Mouse (Mus musculus): ENCODE measurements around the gene Scap. TPM values are rescaled to one million over a fixed set of nuclear protein-coding genes. Genes with fewer than 3 reads are reported as not detected.
A peak's percentile ranks its signal among the peaks of the same experiment; 100 is the strongest.

Scap gene
- polyA plus RNA-seq, 1 experiment, result 42.1 TPM

- peak; percentile 72 for DNase-seq
- WGBS, result 40% methylated on average over 9 of the region's 9 CpGs
- H3K4me3 ChIP-seq (replicated peaks; ENCODE audit: extremely low read depth, low read depth, low read length), result no peak overlapping the region
- no peaks in the 10 kb centered on the region; the same call in 1 of the 2 replicates for H3K4me1 ChIP-seq (ENCODE audit: control insufficient read depth, insufficient read depth, low read length)
- TF ChIP-seq CTCF (IDR thresholded peaks at IDR 0.05; ENCODE audit: insufficient read depth, low read length) (peak; percentile 76), POLR2A (IDR thresholded peaks at IDR 0.05; ENCODE audit: borderline replicate concordance, extremely low read depth, low read depth, low read length) (no peak)
Measured at GRCm38 (mm10) chr9:110413785-110414184, 80.7 kb downstream of the Scap start.

DNA sequence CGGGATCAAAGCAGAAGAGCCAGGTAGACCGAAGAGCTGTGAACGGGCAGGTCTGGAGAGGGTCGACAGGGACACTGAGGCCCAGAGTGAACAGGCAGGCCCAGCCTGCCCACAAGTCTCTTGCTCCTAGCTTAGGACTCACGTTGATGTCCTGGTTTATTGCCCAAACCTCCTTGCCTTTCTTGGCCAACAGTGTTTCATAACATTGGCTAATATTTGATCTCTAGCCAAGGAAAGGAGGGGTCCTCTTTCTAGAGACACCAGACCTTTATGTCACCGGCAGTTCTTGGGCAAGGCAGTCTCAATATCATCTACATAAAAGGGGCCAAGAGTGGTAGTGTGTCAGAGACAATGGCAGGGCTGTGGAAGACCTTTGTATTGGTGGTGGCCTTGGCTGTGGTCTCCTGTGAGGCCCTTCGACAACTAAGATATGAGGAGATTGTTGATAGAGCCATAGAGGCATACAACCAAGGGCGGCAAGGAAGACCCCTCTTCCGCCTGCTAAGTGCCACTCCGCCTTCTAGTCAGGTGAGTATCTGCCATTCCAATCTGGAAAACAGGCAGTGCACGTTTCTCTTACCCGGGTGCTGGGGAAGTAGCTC is 86.5 kb downstream of the Scap start, which contains the start of gene Ngp:
Ngp (plus strand) TSS at position 237 of the 602 bp plus-strand sequence.
- WGBS, result 80% methylated on average over 12 of the region's 12 CpGs
- Histone ChIP-seq H3K4me3 (replicated peaks; ENCODE audit: extremely low read depth, low read depth, low read length) (no peak within 1 kb of the TSS), H3K4me1 (ENCODE audit: control insufficient read depth, insufficient read depth, low read length) (no peaks in the 10 kb centered on the region)
- DNase-seq, result no peak
- no peak for TF ChIP-seq POLR2A (IDR thresholded peaks at IDR 0.05; ENCODE audit: borderline replicate concordance, extremely low read depth, low read depth, low read length)
- no peak for TF ChIP-seq CTCF (IDR thresholded peaks at IDR 0.05; ENCODE audit: insufficient read depth, low read length)

- TF ChIP-seq CTCF (IDR thresholded peaks at IDR 0.05; ENCODE audit: insufficient read depth, low read length) (no peak), POLR2A (IDR thresholded peaks at IDR 0.05; ENCODE audit: borderline replicate concordance, extremely low read depth, low read depth, low read length) (no peak)
- Histone ChIP-seq H3K4me3 (replicated peaks; ENCODE audit: extremely low read depth, low read depth, low read length) (no peak overlapping the region), H3K4me1 (ENCODE audit: control insufficient read depth, insufficient read depth, low read length) (no peaks in the 10 kb centered on the region)
- DNase-seq, result no peak
- WGBS, result 85% methylated on average over 8 of the region's 8 CpGs
Measured at GRCm38 (mm10) chr9:110431241-110431640, 98.2 kb downstream of the Scap start.

- Histone ChIP-seq H3K4me3 (replicated peaks; ENCODE audit: extremely low read depth, low read depth, low read length) (no peak overlapping the region), H3K4me1 (ENCODE audit: control insufficient read depth, insufficient read depth, low read length) (no peaks in the 10 kb centered on the region)
- TF ChIP-seq POLR2A (IDR thresholded peaks at IDR 0.05; ENCODE audit: borderline replicate concordance, extremely low read depth, low read depth, low read length) (no peak), CTCF (IDR thresholded peaks at IDR 0.05; ENCODE audit: insufficient read depth, low read length) (no peak)
- 88% methylated on average over 2 of the region's 2 CpGs for WGBS
- DNase-seq, result no peak
Measured at GRCm38 (mm10) chr9:110433045-110433444, 100.0 kb downstream of the Scap start.

Other genes starting within 250 kb of the Scap start
- gene Smarcc1, start 215.6 kb upstream of the Scap start, polyA plus RNA-seq (2012; rRNA removed), result 11.5 and 11.9 TPM in 2 replicates
- gene Dhx30, start 215.5 kb upstream of the Scap start, polyA plus RNA-seq (2012; rRNA removed), result 61.1 and 70.7 TPM in 2 replicates
- 0.61 and 0.71 TPM in 2 replicates for gene Cspg5, start 89.5 kb upstream of the Scap start, polyA plus RNA-seq (2012; rRNA removed)
- 6.2 and 8.2 TPM in 2 replicates for gene Elp6, start 28.1 kb upstream of the Scap start, polyA plus RNA-seq (2012; rRNA removed)
- 24.9 and 34.0 TPM in 2 replicates for gene Ptpn23, start 74.9 kb downstream of the Scap start, polyA plus RNA-seq (2012; rRNA removed)
- 0.36 and 3.4 TPM in 2 replicates for gene Ngp, start 86.5 kb downstream of the Scap start, polyA plus RNA-seq (2012; rRNA removed)
- 19.2 and 21.1 TPM in 2 replicates for gene Klhl18, start 143.4 kb downstream of the Scap start, polyA plus RNA-seq (2012; rRNA removed)
- gene Kif9, start 143.7 kb downstream of the Scap start, polyA plus RNA-seq (2012; rRNA removed), result 2.9 and 5.8 TPM in 2 replicates
- 34.6 and 42.6 TPM in 2 replicates for gene Setd2, start 199.3 kb downstream of the Scap start, polyA plus RNA-seq (2012; rRNA removed)

Measured in lung, adult 2 months (tissue).